Mouse (Mus musculus) liver, postnatal 0 days (tissue): ENCODE measurements around the gene Arf1. TPM values are rescaled to one million over a fixed set of nuclear protein-coding genes. Genes with fewer than 3 reads are reported as not detected.
A peak's percentile ranks its signal among the peaks of the same experiment; 100 is the strongest.

Experiments used
- ATAC-seq: fragments of 200-750 bp; cut with Nextera tagmentation; 2 replicates; pipeline ENCODE4 v1.8.0; 2017; ENCODE audit warnings: mild to moderate bottlenecking, moderate library complexity
- DNase-seq: peaks from one replicate; pipeline ENCODE4 v3.0.0-alpha.2; 2016
- H3K27ac ChIP-seq: fragments of 300-500 bp; sonication (generic); 2 replicates; pipeline ENCODE4 v1.5.1; 2014; ENCODE audit warnings: antibody characterized with exemption, moderate library complexity, mild to moderate bottlenecking, low read depth
- H3K27me3 ChIP-seq: fragments of 300-500 bp; sonication (generic); 2 replicates; pipeline ENCODE4 v1.6.1; 2014; ENCODE audit warnings: low read length, control low read depth, mixed read lengths; ENCODE audit not compliant: insufficient read depth
- H3K36me3 ChIP-seq: fragments of 300-500 bp; sonication (generic); replicated peaks from 2 replicates; pipeline ENCODE4 v1.6.1; 2014; ENCODE audit warnings: mild to moderate bottlenecking, control low read depth, low read length, moderate library complexity, mixed read lengths; ENCODE audit not compliant: insufficient read depth
- H3K4me1 ChIP-seq: fragments of 300-500 bp; sonication (generic); 2 replicates; pipeline ENCODE4 v1.6.1; 2014; ENCODE audit warnings: antibody characterized with exemption, mild to moderate bottlenecking, control low read depth; ENCODE audit not compliant: insufficient read depth
- H3K4me2 ChIP-seq: fragments of 300-500 bp; sonication (generic); 2 replicates; pipeline ENCODE4 v1.6.1; 2014; ENCODE audit warnings: low read depth, mild to moderate bottlenecking, low read length, moderate library complexity, mixed read lengths
- H3K4me3 ChIP-seq: fragments of 300-500 bp; sonication (generic); 2 replicates; pipeline ENCODE4 v1.5.1; 2014; ENCODE audit warnings: low read depth, low read length
- H3K9ac ChIP-seq: fragments of 300-500 bp; sonication (generic); replicated peaks from 2 replicates; pipeline ENCODE4 v1.6.1; 2014; ENCODE audit warnings: mild to moderate bottlenecking, moderate library complexity
- H3K9me3 ChIP-seq: fragments of 300-500 bp; sonication (generic); 2 replicates; pipeline ENCODE4 v1.6.1; 2016; ENCODE audit warnings: mild to moderate bottlenecking, control low read depth, low read length, mixed read lengths
- CTCF ChIP-seq: sonication (generic); IDR thresholded peaks from 2 replicates; pipeline ENCODE4 v1.5.1; 2016; ENCODE audit warnings: antibody characterized with exemption, low read depth
- EP300 ChIP-seq: IDR thresholded peaks from 2 replicates; pipeline ENCODE4 v1.6.1; 2016; ENCODE audit warnings: antibody characterized with exemption, low read depth, mild to moderate bottlenecking
- WGBS: fragments of 180-500 bp; shearing (Covaris S2); extraction: QIAGEN DNeasy Blood & Tissue Kit; methylation state at CpG from one replicate; pipeline ENCODE4 v1.1.7; 2014; ENCODE audit not compliant: insufficient replicate concordance; 5-methylcytosine and 5-hydroxymethylcytosine counted together
- polyA plus RNA-seq: library from polyadenylated mRNA; unstranded; fragments of >200 nt; fragmentation: Nextera tagmentation; extraction: Ambion mirVana; gene quantifications from 2 replicates; pipeline ENCODE4 v1.2.1, GENCODE M21; 2015

Arf1 gene
- polyA plus RNA-seq, 1 experiment from 2014 or later, result 254 TPM

DNA sequence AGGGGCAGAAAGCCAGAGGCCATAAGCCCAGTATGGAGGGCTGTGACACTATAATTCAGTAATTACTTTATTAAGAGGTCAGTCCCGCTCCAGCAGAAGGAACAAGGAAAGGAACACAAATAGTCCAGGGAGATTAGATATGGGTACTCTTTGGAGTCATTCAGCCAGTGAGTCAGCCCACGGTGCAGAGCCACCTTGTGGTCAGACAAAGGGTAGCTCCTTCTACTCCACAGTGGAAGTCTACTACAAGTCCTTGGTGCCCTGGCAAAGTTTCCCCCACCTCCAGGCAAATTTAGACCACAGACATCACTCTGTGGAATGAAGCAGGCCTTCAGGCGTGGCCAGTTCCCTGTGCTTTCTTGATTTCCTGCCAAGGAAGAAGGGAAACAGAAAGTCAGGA, 44.2 kb downstream of the Arf1 start:
- peak; percentile 93 for TF ChIP-seq CTCF
- TF ChIP-seq EP300, result no peak
- Histone ChIP-seq H3K9ac (no peak overlapping the region), H3K36me3 (peaks cover 15% of the 10 kb centered on the region; the same call in 1 of the 2 replicates), H3K9me3 (no peaks in the 10 kb centered on the region), H3K4me3 (no peak overlapping the region), H3K4me1 (peaks cover 12% of the 10 kb centered on the region; the same call in 1 of the 2 replicates), H3K27me3 (no peaks in the 10 kb centered on the region), H3K27ac (peak overlapping the region; percentile 46), H3K4me2 (no peak overlapping the region)
- ATAC-seq (peak; percentile 75), DNase-seq (peak; percentile 74)
- 36% methylated on average over 3 of the region's 3 CpGs for WGBS

DNA sequence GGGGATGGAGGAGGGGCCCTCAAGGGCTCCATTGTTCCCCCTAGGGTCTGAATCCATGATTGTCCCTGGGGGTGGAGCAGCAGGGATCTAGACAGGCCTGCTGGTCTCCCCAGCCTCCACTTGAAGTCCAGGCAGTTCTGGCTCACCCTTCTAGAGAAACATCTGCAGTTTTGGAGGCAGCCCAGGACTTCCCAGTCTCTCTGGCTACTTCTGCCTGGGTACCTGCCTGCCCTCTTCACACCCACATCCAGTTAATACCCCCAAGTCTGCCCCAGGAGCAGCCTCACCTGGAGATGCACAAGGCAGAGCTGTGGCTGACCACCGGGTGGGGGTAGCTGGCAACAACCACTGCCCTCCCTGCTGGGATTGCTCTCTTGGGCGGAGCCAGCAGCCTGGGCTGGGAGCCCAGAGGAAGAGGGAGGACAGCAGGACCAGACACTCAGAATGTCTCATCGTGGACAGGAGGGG, 45.2 kb downstream of the Arf1 start, which contains the start of gene Gjc2:
Gene Gjc2, minus strand, starts transcription at position 350 of the 468 bp plus-strand sequence.
- Histone ChIP-seq H3K9me3 (no peaks in the 10 kb centered on the region), H3K27me3 (peaks cover 7% of the 10 kb centered on the region), H3K36me3 (peaks cover 15% of the 10 kb centered on the region; the same call in 1 of the 2 replicates), H3K4me2 (no peak within 1 kb of the TSS), H3K4me1 (peaks cover 12% of the 10 kb centered on the region; the same call in 1 of the 2 replicates), H3K4me3 (no peak within 1 kb of the TSS), H3K9ac (no peak within 1 kb of the TSS), H3K27ac (peak within 1 kb of the TSS; percentile 46)
- ATAC-seq, result no peak
- no peak for TF ChIP-seq EP300
- TF ChIP-seq CTCF, result no peak
- no peak for DNase-seq
- 54% methylated on average over 3 of the region's 3 CpGs for WGBS

- Histone ChIP-seq H3K9me3 (no peaks in the 10 kb centered on the region), H3K27ac (no peak overlapping the region), H3K27me3 (peaks cover 46% of the 10 kb centered on the region), H3K36me3 (no peaks in the 10 kb centered on the region), H3K4me2 (no peak overlapping the region), H3K4me3 (no peak overlapping the region), H3K9ac (no peak overlapping the region), H3K4me1 (peaks cover 6% of the 10 kb centered on the region; the same call in 1 of the 2 replicates)
- ATAC-seq (no peak), DNase-seq (no peak)
- TF ChIP-seq EP300, result no peak
- no peak for TF ChIP-seq CTCF
- WGBS, result 11% methylated on average over 30 of the region's 34 CpGs
Measured at GRCm38 (mm10) chr11:59176921-59177320, 51.1 kb downstream of the Arf1 start.

DNA sequence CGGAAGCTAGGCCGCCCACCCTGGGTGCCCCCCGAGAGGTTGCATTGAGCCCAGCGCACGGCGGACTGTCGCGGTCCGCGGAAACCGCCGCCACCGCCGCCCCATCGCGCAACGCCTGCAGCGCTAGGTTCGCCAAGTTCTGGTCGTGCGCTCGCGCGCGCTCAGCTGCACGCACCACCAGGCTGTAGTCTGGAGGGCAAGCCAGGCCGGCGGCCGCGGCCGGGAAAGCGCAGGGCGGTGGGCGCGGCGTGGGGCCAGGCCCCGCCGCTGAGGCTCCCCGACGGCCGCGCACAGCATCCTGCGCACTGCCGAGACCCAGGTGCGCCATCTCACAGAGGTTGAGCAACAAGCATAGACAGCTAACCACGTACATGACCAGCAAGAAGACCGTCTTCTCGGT, 51.6 kb downstream of the Arf1 start:
- H3K27me3 ChIP-seq, result peaks cover 46% of the 10 kb centered on the region
- no peak for DNase-seq
- no peak overlapping the region for H3K27ac ChIP-seq
- H3K9ac ChIP-seq, result no peak overlapping the region
- 5% methylated on average over 48 of the region's 48 CpGs for WGBS
- ATAC-seq, result no peak
- peaks cover 6% of the 10 kb centered on the region; the same call in 1 of the 2 replicates for H3K4me1 ChIP-seq
- TF ChIP-seq CTCF (no peak), EP300 (no peak)
- H3K9me3 ChIP-seq, result no peaks in the 10 kb centered on the region
- H3K4me2 ChIP-seq, result no peak overlapping the region
- no peak overlapping the region for H3K4me3 ChIP-seq
- no peaks in the 10 kb centered on the region for H3K36me3 ChIP-seq

DNA sequence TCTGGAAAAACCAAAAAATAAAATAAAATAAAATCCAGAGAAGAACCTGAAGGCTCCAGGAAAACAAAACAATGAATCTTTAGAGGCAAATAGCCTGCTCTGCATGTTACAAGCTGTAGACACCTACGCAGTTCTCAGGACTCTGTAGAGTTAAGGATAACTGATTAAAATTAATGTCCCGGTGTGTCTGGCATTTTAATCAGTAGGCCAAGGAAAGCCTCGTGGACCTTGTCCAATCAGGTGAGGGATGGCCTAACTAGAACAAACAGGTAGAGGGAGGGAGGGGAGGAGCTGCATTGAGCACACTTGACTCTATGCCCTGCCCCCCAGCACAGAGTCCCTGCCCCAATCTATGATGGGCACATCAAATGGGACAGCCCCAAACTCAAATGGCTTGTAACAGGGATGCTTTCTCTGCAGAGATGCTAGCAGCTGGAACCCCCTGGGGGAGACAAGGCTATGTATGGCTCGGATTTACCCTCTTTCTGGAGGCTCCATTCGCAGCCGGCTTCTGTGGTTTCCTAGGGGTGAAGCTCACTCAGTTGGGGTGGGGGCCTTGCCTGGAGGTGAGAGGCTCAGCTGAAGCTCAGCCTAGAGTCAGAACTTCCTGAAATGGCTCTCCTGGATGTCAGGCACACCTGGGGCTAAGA, 53.8 kb downstream of the Arf1 start:
- no peak overlapping the region for H3K9ac ChIP-seq
- 39% methylated on average over 6 of the region's 6 CpGs for WGBS
- no peak overlapping the region for H3K4me2 ChIP-seq
- peaks cover 4% of the 10 kb centered on the region; the same call in 1 of the 2 replicates for H3K4me1 ChIP-seq
- ATAC-seq (no peak), DNase-seq (no peak)
- H3K36me3 ChIP-seq, result no peaks in the 10 kb centered on the region
- no peaks in the 10 kb centered on the region for H3K9me3 ChIP-seq
- no peak for TF ChIP-seq CTCF
- TF ChIP-seq EP300, result no peak
- peaks cover 46% of the 10 kb centered on the region for H3K27me3 ChIP-seq
- no peak overlapping the region for H3K27ac ChIP-seq
- no peak overlapping the region for H3K4me3 ChIP-seq

- H3K9me3 ChIP-seq, result no peaks in the 10 kb centered on the region
- DNase-seq (no peak), ATAC-seq (no peak)
- peaks cover 4% of the 10 kb centered on the region for H3K4me1 ChIP-seq
- WGBS, result 83% methylated on average over 4 of the region's 4 CpGs
- H3K27ac ChIP-seq, result no peak overlapping the region
- no peak overlapping the region for H3K9ac ChIP-seq
- H3K36me3 ChIP-seq, result no peaks in the 10 kb centered on the region
- H3K27me3 ChIP-seq, result peaks cover 15% of the 10 kb centered on the region
- no peak for TF ChIP-seq EP300
- TF ChIP-seq CTCF, result no peak
- no peak overlapping the region for H3K4me3 ChIP-seq
- H3K4me2 ChIP-seq, result no peak overlapping the region
Measured at GRCm38 (mm10) chr11:59170549-59170948, 57.5 kb downstream of the Arf1 start.
